Mouse (Mus musculus) spleen, adult 2 months (tissue): ENCODE results near the gene Prkce.

Source experiments
- CTCF ChIP-seq: fragments of 200-500 bp; IDR thresholded peaks from 2 replicates; pipeline ENCODE4 v1.5.1; 2011; ENCODE audit warnings: mild to moderate bottlenecking, inconsistent platforms; ENCODE audit not compliant: insufficient read depth, insufficient read length, insufficient replicate concordance; ENCODE audit errors: extremely low read depth
- POLR2A ChIP-seq: fragments of 200-500 bp; IDR thresholded peaks from 2 replicates; pipeline ENCODE4 v1.6.1; 2011; ENCODE audit warnings: low read depth, low read length, inconsistent platforms

DNA sequence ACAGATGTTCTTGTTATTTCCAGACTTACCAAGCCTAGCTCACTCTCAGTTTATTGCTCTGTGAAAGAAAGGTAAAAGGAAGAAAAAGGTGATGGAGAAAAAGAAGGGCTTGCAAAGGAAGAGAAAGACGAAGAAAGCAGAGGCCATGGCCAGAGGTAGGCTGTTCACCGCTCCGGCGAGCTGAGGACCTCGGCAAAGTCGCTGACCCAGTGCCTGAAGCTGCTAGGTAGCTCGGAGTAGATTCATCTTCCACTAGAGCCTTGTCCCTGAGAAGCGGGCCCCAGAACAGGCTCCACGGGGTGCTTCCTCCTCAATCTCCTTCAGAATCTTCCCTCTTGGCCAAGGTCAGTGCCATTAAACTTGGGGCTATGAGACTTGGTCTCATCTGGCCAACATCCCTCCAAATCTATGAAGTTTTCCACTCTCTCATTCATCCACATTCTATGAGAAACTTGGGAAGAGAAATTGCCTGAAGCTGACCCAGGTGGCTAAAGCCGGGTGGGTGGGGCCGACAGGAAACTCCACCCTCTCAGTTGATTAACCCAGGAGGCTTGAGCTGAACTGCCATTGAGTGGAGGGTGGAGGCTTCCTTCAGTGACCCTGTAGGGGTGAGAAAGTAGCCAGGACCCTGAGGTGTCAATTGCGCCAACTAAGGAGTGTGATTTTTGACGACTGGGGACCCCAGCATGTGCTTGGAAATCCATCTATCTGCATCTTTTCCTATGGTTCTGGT is 502.2 kb downstream of the Prkce start:
- TF ChIP-seq CTCF: no peak
- TF ChIP-seq POLR2A: no peak
